Mouse (Mus musculus) ovary, postnatal 10 days (tissue): Measurements from ENCODE around the gene Rbmxl1.
"Not testable (repeated sequence)": the region's sequence is repeated elsewhere in the genome, so short reads cannot be mapped to it uniquely, and the experiment has no call there.

Experiments
- DNase-seq: peaks from one replicate; pipeline ENCODE4 v3.0.0; 2022; ENCODE audit warnings: low spot score

Gene Rbmxl1

DNA sequence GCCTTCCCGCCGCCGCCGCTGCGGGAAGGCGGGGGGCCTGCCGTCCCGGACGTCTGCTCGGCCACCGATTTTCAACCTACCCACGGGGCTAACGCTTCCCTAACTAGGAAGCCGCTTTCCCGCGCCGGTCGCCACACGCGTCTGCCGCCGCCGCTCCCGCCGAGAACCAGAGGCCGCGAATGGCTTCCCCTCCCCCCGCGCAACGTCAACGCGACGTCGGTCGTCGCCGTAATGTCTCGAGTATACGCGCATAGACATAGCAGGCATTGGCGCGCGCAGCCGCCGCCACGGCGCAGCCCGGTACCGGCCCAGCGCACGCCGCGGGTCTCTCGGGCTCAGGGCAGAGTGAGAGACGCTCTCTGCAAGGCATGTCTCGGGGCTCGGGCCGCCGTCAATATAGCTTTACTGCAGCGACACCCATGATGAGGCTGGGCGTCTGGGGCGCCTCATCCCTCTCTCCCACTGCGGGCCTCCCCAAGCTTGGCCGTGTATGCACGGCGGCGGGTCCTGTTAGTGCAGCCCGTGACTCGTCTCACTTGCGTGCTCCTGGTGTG lies at the start of gene Rbmxl1:
Gene Rbmxl1, minus strand, starts transcription at position 180 of the 554 bp plus-strand sequence.
- DNase-seq = peak; percentile 84

DNA sequence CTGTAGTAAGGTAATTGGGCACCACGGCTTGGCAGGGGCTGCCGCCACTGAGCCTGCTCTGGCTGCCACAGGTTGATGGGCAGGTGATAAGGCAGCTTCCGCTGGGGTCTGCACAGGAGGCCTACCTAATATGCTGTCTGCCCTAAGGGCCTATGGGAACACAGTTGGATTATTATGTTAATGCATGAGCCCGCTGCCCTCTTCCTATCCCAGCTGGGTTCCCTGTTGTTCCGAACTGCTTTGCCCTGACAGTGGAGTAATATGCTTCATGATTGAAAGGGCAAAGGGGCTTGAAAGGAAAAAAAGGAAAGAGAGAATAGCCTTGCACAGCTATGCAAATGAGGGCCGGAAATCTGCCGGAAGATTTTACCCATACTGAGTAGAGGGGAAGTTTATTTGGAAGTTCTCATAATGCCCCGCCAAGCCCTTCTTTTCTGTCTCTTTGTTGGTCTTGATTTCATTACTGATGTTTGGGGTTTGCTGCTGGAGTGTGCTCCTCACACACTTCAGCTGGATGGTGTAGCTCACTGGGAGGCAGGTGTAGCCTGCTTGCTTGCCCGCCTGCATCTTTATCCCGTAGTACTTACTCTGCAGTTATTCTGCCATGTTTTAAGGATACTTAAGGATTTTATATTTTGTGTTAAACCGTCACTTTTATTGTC lies 48.2 kb upstream of the Rbmxl1 start:
- no peak for DNase-seq

DNA sequence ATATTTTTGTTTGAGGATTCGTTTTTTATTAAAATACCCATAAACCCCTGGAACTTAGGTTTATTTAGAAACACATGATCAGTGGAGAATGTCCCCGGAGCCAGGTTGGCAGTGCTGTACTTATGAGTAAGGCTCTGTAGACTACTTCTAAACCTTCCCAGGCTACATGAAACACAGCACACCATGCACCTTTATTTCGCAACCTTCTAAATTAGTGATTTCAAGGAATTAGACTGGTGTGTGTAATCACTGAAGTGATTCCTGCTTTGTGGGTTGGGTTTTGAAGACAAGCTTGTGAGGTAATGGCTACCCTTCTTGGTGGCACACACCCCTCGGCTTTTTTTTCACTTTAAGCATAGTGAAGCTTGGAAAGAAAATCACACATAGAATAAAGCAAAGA lies 47.1 kb upstream of the Rbmxl1 start:
- no peak for DNase-seq

DNA sequence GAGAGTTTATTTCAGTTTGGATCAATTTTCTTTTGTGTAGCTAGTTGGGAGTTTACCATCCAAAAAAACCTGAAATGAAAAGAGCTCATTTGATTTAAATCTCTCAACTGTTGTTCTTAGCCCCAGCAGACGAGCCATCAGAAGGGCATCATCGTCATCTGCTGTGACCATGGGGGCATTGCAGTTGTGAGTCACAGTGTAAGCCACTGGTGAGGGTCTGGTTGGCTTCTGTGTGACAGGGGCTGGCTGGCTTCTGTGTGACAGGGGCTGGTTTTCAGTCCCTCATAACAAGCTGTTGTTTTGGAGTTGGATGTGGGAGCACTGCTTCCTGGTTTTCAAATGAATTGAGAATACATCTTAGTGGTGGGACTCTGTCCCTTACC lies 42.0 kb upstream of the Rbmxl1 start:
- no peak for DNase-seq

- DNase-seq = no peak
Observed at GRCm38 (mm10) chr8:78549971-78550751, 41.5 kb upstream of the Rbmxl1 start.

GRCm38 (mm10) chr8:78545153-78545817 lies 36.6 kb upstream of the Rbmxl1 start:
- not testable (repeated sequence) for DNase-seq

- no peak for DNase-seq
Observed at GRCm38 (mm10) chr8:78544545-78544944, 35.8 kb upstream of the Rbmxl1 start.

DNA sequence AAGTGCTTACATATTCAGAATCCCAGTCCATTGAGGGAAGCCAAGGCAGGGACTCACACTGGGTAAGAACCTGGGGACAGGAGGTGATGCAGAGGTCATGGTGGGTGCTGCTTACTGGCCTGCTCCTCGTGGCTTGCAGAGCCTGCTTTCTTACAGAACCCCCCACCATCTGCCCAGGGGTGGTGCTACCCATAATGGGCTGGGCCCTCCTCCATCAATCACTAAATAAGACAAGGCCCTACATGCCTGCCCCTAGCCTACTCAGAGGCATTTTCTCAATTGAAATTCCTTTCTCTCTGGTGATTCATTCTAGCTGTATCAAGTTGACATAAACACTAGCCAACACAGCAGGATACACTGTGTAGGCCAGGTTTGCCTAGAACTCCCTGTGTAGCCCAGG lies 34.9 kb upstream of the Rbmxl1 start:
- no peak for DNase-seq

DNA sequence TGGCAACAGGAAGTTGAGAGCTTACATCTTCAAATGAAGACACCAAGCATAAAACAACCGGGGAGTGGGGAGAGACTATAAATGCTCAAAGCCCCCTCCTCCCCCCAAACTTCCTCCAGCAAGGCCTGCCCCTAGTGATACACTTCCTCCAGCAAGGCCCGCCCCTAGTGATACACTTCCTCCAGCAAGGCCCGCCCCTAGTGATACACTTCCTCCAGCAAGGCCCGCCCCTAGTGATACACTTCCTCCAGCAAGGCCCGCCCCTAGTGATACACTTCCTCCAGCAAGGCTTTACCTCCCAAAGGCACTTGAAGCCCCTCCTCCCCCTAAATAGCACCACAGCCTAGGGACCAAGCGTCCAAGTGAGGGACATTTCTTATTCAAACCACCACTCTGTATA lies 34.0 kb upstream of the Rbmxl1 start:
- not testable (repeated sequence) for DNase-seq

DNA sequence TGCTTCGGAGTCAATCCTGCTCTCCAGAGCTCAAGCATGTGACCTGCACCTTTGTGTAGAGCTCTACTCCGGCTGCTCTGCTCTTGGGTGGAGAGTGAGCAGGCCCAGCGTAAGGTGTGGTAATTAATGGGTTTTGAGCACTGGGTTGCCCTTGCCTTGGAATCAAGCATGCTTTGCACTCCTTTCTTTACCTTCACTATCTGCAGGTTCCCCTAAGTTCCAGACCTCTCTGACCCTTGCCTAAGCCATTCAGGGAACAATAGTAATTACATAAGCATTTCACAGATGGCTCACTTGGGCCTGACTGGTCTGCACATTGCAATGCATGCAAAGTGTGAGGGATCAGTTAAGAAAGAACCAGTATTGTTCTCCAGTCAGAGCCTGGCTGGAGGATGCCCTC lies 29.1 kb upstream of the Rbmxl1 start:
- no peak for DNase-seq

DNA sequence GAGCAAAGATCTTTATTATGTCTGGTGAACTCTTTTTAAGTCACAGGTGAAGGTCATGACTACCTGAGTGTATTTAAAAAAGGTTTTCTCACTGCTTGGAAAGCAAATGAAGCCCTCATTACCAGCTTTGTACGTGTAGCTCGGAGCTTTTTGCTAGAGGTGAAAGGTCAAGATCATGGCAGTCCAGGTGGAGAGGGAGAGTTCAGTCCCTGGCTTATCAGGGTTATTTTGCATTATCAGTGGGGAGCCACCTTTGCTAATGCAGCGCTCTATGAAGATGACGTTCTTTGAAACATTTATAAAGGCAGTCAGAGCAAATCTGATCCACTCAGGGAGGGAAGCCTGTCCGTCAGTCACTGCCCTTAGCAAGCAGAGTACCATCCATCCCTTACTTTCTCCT lies 28.0 kb upstream of the Rbmxl1 start:
- DNase-seq = no peak

- no peak for DNase-seq
Observed at GRCm38 (mm10) chr8:78533981-78534380, 25.3 kb upstream of the Rbmxl1 start.

- no peak for DNase-seq
Observed at GRCm38 (mm10) chr8:78515132-78515531, 6.4 kb upstream of the Rbmxl1 start.

GRCm38 (mm10) chr8:78514706-78515105 lies 6.0 kb upstream of the Rbmxl1 start:
- DNase-seq = no peak

DNA sequence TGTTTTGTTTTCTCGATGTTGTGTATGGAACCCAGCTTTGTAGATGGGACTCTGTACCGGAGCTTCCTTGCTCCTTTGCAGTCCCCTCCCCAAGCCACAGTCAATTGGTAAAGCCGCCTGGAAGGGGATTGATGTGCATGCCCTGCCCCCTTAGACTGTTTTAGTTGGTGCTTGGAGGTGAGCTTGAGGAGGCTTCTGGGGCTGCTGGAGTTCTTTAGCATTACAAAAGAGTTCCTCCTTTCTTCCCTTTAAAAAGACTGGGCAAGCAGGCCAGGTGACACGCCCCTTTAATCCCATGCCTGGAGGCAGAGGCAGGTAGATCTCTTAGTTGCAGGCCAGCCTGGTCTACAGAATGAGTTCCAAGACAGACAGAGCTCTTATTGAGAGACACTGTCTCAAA lies 4.4 kb upstream of the Rbmxl1 start:
- DNase-seq = no peak

DNA sequence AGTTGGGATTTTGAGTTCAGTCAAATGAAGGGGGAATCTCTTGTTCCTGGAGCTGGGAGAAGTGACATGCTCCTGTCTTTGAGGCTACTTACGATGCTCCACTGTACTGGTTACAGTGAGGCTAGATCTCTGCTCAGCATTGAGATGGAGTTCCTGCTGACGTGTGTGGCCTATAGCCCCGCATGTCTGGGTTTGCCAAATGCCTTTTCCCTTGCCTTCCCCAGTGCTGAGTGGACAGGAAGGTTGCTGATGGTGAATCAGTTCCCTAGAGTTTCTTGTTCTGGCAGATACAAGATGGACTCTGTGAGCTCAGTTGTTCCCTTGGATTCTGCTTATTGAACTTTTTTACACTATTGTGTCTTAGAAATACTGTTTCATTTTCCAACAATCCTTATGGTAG lies 2.2 kb upstream of the Rbmxl1 start:
- no peak for DNase-seq

DNA sequence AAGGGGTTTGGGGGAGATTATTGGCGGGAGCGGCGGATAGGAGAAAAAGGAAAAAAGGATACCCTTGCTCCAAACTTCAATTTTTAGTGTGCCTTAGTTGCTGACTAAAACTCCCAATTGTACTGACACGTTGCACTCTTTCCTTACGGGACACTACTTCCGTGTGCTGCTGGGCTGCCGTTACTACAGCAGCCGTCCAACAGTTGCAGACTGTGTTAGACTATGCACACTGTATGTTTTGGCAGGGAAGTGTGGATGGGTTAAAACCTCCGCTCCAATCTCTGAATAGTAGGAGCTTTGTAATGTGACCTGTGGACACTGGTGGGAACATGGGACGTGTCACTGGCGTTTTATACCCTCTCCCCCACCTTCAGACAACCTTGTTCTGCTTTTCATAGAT lies 1.4 kb upstream of the Rbmxl1 start:
- no peak for DNase-seq

GRCm38 (mm10) chr8:78509273-78510031 lies 754 bp upstream of the Rbmxl1 start, which contains the start of gene Slc10a7:
Slc10a7 (plus strand) TSS chr8:78509346.
- peak; percentile 65 for DNase-seq

DNA sequence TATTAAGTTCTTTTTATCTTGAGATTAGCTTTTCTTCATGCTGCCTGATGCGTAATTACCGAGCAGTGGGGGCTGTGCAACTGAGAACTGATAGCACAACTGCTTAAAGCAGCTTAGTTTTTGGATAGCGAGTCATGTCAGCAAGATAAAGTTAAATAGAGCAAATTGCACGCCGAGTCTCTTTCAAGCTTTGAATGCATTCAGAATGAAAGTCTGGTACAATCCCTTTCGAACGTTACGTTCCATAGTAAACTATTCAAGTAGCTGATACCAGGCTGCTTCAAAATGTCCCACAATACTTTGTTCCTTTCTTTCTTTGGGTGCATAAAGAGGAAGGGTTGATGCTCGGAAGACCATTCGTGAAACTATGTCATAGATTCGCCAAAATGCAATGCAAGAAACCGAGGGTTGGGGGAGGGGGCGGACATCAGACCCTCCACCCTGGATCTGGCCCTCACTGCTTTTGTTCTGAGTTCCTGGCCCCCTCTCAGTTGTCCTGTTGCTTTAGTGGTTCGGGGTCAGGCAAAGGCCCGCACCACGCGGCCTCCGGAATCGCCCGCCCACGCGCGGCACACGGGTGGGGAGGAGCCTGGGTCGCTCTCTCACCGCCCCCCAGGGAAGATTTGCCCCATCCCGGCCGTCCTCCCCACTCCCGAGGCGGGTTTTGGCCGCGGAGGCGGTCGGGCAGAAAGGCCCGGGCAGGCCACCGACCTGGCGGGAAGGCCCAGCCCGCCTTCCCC lies 549 bp downstream of the Rbmxl1 start:
- no peak for DNase-seq

DNA sequence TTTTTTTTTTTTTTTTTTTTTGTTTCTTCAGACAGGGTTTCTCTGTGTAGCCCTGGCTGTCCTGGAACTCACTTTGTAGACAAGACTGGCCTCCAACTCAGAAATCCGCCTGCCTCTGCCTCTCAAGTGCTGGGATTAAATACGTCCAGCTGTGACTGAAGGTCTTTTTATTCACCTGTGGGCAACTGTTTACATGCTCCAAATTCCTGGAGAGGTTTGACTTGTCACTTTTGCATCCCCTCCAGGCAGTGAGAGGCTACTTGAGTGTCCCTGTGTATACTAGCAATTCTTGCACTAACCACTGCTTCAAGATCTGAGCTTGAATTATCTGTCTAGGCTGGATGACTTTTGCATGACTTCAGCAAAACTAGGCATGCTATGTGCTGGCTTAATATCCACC lies 6.0 kb downstream of the Rbmxl1 start:
- no peak for DNase-seq

DNA sequence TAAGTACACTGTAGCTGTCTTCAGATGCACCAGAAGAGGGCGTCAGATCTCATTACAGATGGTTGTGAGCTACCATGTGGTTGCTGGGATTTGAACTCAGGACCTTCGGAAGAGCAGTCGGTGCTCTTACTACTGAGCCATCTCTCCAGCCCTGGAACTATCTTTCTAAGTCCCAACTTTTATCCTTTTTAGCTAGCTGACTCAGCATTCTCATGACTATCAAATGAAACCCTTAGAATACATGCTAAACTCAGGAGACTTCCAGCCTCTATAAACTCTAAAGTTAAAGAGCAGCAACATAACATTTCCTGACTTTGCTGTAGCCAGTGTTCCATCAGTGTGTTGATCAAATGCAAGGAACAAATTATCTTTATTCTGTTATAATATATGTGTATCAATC lies 12.4 kb downstream of the Rbmxl1 start:
- not testable (repeated sequence) for DNase-seq
